Mouse (Mus musculus): ENCODE results near the gene Zfp512b.

Zfp512b gene

DNA sequence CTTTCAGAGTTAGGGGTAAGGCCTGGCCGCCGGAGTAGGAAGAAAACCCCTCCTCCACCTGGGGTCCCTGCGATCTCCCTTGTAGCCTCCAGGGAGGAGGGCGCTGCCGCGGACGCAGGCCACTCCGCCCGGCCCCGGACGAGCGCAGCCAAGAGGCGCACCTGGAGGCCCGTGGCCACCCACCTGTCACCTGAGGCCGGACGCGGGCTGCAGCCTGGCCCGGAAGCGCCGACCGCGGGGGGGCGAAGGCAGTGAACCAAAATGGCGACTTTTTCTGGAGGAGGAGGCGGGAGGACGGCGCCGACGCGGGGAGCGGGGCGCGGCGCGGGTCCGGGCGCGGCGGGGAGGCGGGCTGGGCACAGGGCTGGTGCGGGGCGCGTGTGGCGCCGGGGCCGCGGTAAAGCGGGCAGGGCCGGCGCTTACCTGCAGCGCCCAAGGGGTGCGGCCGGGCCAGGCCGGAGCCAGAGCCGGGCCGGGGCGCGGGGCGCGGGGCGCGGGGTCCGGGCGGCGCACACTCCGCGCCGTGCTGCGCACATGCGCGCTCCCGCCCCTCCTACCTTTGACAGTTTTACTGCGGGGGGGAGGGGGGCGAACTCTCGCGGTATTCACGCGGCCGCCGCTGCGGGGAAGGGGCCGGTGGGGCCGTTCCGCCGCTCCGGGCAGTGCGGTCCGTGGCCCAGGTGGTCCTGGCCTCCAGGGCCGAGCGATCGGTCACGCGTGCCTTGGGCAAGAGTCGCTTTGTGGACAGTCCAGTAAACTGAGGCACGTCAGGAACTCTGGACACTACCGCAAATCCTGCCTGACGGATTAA lies at the start of gene Zfp512b:
Zfp512b (minus strand) TSS at position 573 of the 811 bp plus-strand sequence.
- in situ Hi-C loops (cut with MboI; ENCODE audit: low pct_unique_long_range_greater_than_20kb in 1 of 2, low sequenced_read_pairs in 2 of 2, unreplicated experiment in 1 of 2), result no loop called here

DNA sequence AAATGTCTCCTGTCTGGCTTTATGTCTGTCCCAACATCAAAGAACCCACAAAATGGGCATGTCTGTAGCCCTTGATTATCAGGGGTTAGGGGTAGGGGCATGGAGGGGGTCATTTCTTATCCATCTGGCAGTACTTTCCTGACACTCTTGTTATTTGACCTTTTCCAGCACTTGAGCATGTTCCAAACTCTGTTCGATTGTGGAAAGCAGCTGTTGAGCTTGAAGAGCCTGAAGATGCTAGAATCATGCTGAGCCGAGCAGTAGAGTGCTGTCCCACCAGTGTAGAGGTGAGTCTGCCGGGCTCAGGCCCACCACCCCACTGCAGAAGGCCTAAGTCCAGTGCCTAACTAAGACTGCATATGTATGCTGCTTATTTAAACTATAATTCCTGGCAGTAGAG lies 43.3 kb upstream of the Zfp512b start:
- in situ Hi-C loops (cut with MboI; ENCODE audit: low pct_unique_long_range_greater_than_20kb in 1 of 2, low sequenced_read_pairs in 2 of 2, unreplicated experiment in 1 of 2), result no loop called here

DNA sequence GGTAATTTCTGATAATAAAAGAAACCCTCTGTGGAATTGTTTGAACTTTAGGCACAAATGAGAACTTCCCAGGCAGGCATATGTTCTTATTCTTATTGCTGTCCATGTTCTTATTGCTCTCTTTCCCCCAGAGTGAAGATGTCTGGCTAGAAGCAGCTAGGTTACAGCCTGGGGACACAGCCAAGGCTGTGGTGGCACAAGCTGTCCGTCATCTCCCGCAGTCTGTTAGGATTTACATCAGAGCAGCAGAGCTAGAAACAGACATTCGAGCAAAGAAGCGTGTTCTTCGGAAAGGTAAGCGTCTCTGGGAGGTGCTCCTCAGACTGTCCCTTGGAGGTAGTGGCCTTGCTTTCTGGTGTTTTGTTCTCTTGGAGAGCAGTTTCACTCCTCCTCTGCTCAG lies 40.0 kb upstream of the Zfp512b start:
- in situ Hi-C loops (cut with MboI; ENCODE audit: low pct_unique_long_range_greater_than_20kb in 1 of 2, low sequenced_read_pairs in 2 of 2, unreplicated experiment in 1 of 2), result no loop called here

DNA sequence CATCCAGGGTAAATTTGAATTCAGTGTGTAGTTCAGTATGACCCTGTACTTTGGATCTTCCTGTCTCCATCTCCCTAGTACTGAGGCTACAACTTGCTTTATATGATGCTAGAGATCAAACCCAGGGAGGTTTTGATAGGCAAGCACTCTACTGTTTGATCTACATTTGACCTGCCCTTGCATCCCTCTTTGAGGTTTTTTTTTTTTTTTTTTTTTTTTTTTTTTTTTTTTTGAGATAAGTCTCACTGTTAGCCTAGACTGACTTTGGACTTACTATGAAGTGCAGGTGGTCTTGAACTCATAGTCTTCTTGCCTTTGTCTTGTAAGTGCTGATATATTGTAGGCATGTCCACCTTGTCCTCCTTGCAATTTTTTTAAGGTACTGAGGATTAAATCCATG lies 35.9 kb upstream of the Zfp512b start:
- in situ Hi-C loops (cut with MboI; ENCODE audit: low pct_unique_long_range_greater_than_20kb in 1 of 2, low sequenced_read_pairs in 2 of 2, unreplicated experiment in 1 of 2), result no loop called here

DNA sequence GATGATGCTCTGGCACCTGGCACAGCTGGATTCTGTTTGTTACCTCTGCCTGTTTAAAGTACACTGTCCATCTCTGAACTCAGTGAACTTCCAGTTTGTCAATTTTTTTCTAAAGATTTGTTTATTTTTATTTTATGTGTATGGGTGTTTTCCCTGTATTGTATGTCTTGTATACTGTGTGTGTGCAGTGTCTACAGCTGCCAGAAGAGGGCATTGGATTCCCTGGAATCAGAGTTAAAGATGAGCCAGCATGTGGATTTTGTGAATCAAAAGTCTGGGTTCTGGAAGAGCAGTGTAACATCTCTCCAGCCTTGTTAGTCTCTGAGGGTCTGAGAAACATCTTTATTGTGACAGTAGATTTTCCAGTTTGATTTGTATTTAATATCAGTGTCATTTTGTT lies 30.8 kb upstream of the Zfp512b start:
- in situ Hi-C loops (cut with MboI; ENCODE audit: low pct_unique_long_range_greater_than_20kb in 1 of 2, low sequenced_read_pairs in 2 of 2, unreplicated experiment in 1 of 2), result no loop called here

DNA sequence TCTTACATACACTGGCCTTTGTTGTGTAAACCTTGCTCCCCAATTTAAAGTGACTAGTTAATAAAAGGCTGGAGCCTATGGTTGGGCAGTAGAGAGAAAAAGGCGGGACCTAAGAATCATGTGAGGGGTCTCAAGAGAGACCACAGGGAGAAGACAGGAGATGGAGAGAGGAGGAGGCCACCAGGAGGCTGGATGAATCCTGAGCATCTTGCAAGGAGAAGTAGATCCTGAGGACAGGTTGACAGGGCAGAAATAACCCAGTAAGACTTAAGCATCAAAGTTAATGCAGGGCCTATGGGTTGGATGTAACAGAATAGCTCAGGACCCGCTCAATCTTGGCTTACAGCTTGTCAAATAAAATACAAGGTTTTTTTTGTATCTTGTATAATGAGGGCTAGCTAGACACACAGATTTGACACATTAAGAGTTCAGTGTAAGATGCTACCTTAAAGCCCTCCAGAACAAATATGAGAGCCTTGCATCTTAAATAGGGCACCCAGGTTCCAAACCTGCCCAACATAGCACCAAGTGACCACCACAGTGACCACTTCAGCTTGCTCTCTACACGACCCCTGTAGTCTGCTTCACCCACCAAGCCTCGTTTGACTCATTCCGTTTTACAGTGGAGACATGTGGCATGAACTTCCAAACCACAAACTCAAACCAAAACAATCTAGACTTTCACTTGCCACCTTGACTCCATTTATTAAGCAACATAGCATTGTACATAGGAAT lies 26.3 kb upstream of the Zfp512b start:
- in situ Hi-C loops (cut with MboI; ENCODE audit: low pct_unique_long_range_greater_than_20kb in 1 of 2, low sequenced_read_pairs in 2 of 2, unreplicated experiment in 1 of 2), result no loop called here

DNA sequence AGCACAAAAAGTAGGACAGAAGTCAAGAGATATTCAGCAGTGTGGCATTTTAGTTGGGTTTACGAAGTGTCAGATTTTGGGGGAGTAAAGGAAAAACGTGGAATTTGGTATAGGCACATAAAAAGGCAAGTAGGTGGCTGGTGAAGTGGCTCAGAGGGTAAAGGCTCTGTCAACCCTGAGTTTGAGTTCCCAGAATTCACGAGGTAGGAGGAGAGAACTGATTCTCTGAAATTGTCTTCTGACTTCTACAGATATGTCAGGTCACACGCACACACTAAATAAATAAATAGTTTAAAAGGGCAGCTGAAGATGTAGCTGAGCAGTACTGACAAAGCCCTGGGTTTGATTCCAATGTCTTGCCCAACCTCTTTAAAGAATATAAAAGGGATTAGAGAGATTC lies 9.8 kb upstream of the Zfp512b start:
- in situ Hi-C loops (cut with MboI; ENCODE audit: low pct_unique_long_range_greater_than_20kb in 1 of 2, low sequenced_read_pairs in 2 of 2, unreplicated experiment in 1 of 2), result no loop called here

DNA sequence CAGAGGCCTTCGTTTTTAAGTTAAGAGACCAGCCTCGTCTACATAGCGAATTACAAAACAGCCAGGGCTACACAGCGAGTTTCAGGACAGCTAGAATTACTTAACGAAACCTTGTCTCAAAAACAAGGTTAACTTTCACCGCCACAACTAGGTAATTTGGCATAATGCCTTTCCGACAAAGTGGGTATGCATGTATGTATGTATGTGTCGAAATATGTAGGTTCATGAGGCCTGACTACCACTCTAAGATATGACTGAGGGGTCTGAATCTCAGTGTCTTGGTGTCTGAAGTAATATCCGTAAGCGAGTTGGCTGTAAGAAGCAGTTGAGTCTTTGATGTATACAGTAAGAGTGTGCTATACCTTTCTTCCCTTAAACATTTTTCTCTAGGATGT lies 9.1 kb upstream of the Zfp512b start:
- in situ Hi-C loops (cut with MboI; ENCODE audit: low pct_unique_long_range_greater_than_20kb in 1 of 2, low sequenced_read_pairs in 2 of 2, unreplicated experiment in 1 of 2), result no loop called here

DNA sequence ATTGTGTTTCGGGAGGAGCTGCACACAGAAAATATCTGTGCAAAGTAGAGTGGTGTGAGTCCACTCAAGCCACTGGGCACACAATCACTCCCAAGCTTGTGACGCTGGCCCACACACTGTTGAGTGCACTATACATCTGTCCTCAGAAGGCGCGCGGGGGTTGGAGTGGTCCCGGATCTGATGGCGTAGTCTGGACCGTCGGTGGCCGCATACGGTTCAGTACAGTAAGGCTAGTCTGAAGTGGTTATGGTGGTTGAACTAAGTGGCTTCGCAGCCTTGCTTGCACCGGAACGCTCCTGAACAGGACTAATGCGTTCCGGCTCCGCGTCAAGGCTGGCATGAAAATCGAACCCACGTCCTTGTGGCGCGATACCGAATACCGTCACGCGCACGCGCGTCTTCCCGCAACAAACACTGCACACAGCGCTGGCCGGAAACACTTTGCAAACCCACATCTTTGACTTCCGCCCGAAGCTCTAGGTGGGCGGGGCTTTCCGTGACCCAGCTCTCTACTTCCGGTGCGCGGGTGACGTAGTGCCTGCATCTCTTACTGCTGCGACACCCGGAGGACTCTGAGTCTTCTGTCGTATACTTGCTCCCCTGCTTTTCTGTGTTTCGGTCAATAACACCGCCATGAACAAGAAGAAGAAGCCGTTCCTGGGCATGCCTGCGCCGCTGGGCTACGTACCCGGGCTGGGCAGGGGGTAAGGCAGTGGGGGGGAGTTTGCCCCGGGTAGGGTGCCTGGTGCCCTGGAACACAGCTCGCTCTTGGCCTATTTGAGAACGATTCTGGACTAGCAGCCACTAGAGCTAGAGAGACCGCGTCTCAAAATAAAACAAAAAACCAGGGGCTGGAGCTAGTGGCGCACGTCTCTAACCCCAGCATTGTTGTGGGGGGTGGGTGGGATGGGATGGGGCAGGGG lies 8.5 kb upstream of the Zfp512b start:
- in situ Hi-C loops (cut with MboI; ENCODE audit: low pct_unique_long_range_greater_than_20kb in 1 of 2, low sequenced_read_pairs in 2 of 2, unreplicated experiment in 1 of 2), result no loop called here

DNA sequence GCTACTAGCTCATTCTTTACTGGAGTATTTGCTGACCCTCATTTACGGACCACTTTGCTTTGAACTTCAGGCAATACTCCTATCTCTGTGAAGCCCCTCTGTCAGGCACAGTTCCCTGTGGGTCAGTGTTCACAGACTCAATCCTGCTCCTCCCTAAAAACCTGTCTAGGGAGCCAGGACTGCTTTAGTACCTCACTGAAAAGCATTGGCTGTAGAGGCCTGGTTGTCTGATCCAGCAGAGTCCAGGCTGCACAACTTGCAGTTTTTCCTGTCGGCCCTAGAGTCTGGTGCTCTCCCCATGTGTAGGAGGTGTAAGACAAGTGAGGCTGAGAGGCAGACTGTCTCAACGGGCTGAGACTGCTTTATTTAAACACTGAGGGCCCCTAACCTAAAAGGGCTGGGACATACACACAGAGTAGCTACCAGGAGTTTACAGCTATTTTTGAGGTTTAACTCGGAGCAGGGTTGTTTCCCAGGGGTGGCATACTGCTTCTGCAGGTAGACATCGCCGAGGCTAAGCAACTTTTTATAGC lies 7.7 kb upstream of the Zfp512b start:
- in situ Hi-C loops (cut with MboI; ENCODE audit: low pct_unique_long_range_greater_than_20kb in 1 of 2, low sequenced_read_pairs in 2 of 2, unreplicated experiment in 1 of 2), result no loop called here

DNA sequence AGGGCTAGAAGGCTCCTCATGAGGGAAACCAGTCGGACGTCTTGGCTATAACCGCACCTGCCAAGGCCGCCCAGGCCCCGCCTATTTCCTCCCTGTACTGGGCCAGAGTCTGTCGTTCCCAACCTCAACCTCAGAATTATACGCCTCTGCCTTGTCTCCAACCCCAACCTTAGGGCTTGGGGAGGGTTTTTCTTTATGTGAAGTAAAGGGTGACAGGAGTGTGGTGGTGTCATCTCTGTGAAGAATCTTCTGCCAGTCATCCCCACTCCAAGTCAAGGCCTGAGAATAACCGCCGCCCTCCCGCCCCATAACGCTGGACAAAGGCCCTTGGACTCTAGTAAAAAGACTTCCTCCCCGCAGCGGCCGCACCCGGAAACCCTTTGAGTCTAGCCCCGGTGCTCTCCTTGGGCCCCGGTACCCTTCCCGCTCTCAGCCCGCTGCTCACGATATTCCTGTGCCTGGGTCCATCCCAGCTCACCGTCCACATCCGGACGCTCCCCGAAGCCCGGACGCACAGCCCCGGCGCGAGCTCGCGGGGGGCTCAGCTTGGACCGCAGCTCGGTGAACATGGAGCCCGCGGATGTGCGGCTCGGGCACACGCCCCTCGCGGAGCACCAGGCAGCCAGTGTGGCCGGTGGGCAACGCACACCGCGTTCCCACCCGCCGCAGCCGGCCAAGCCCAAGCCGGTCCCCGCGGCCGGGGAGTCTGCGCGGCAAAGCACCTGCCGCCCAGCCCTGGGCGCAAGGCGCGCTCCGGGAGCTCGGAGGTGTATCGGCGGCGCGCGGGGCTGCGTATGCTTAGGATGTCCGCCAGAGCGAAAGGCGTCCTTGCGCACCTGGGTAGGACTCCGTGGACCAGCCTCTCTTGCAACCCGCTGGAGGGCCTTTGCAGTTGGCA lies 6.1 kb upstream of the Zfp512b start, which contains the start of gene Samd10:
Samd10 (minus strand) TSS at position 759 of the 898 bp plus-strand sequence.
- in situ Hi-C loops (cut with MboI; ENCODE audit: low pct_unique_long_range_greater_than_20kb in 1 of 2, low sequenced_read_pairs in 2 of 2, unreplicated experiment in 1 of 2), result no loop called here

DNA sequence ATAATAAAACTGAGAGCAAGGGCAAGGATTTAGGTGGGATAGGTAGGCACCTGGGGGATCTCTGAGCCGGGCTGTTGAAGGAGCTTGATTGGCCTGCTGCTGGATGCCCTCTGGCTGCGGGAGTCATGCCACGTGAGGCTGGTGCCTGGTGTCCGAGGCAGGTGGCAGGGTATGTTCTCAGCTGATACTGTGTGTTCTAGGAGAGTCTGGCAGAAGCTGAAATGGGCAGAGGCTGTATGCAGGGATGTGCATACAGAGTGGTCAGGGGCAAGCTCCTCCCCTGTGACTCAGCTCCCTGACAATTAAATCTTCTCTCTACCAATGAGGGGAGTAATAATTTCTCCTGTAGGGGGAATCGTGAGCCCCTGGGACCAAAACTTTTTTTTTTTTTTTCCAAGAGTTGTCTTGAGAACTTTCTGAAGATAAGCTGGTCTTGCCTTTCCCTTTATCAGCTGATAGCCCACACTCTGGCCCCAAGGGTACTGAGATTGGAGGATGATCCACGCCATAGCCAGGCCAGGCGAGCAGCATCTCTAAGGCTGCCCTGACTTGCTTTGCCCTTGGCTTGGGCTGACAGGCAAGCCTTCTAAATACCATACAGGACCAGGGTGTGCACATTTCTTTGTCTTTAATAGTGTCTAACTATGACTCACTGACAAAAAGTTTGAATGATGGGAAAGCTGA lies 4.9 kb upstream of the Zfp512b start:
- in situ Hi-C loops (cut with MboI; ENCODE audit: low pct_unique_long_range_greater_than_20kb in 1 of 2, low sequenced_read_pairs in 2 of 2, unreplicated experiment in 1 of 2), result no loop called here

DNA sequence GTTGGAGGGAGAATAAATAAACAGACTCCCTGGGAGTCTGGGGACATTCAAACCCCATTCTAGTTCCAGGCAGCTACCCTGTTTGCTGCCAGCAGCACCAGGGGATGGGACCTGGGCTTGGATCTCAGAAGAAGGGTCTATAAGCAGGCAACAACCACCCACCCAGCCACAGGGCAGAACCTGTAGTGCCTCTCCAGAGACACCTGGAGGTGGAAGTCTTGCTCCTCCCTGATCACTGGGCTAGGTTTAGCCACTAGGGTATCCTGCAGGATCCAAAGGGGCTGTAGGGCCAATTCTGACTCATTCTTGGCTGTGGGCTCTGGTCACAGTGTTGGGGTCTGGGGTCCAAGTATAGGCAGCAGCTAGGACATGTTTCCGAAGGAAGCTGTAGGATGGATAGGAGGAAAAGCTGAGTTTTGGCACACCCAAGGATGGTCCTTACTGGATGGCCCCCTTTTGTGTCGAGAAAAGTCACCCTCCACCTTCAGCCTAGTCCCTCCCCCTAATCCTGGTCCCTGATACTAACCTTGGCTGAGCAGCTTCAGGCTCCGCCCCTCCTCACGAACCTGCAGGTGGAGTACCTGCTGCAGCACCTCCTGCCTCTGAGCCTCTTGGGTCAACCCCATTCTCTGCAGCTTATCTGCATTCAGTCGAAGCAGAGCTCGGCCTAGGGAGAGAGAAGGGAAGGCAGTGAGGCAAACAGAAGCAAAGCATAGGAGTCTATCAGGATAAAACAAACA lies 3.8 kb upstream of the Zfp512b start:
- in situ Hi-C loops (cut with MboI; ENCODE audit: low pct_unique_long_range_greater_than_20kb in 1 of 2, low sequenced_read_pairs in 2 of 2, unreplicated experiment in 1 of 2), result no loop called here

DNA sequence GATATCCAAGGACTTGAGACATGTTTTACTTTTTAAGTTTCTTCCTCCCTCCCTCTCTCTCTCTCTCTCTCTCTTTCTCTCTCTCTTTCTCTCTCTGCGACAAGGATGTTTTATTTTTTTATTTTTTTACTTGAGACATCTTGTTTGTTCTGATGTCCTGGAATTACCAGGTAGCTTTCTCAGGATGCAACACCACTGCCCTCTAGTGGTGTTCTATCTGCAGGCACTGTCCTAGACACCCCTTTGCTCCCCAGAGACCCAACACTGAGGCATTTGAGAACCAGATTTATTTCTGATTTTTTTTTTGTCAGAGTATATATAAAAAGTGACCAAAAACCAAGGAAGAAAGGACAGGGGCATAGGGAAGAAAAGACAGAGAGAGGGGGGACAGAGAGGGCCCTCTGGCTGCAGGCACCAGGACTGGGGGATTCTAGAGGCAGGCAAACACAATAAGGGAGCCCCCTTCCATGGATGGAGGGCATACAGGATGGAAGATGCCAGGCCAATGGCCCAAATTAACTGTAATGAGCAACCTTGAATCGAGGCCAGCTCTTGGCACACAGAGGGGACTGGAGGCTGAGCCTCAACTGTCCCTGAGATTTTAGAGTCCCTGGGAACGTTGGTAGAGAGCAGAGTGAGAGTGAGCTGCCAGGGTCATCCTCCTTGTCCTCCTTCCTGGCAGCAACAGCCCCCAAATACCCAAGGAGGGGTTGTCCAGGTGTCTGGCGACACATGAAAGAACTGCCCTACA lies 2.5 kb upstream of the Zfp512b start:
- in situ Hi-C loops (cut with MboI; ENCODE audit: low pct_unique_long_range_greater_than_20kb in 1 of 2, low sequenced_read_pairs in 2 of 2, unreplicated experiment in 1 of 2), result no loop called here

DNA sequence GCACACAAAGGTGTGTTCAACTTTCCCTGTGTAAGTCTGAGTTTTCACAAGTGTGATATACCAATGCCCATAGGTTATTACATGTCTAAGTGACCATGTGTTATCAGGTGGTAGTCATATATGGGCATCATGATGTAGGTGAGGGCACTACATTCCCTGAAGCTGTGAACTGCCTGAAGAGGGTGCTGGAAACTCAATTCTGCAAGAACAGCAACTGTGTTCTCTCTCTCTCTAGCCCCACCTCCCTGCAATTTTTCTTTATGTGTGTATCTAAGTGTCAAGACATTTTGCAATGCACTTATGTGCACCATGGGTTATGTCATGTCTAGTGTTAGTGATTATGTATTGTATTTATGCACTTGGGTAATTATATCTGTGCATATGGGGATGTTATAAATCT lies 1.3 kb upstream of the Zfp512b start:
- in situ Hi-C loops (cut with MboI; ENCODE audit: low pct_unique_long_range_greater_than_20kb in 1 of 2, low sequenced_read_pairs in 2 of 2, unreplicated experiment in 1 of 2), result no loop called here

DNA sequence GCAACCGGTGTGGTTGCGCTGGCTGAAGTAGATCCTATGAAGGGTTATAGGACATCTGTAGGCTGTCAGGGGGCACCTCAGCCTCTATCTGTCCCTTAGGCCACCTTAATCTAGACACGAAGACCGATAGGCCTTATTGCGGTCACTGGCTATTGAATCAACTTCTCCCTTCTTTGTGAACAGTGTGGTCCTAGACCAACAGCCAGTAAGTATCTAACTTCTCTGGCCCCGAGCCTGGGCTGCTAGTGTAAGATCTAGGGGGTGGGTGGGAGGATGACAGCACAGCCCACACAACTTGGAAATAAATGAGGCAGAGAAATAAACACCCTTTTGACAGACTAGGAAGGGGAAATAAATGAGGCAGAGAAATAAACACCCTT lies 429 bp upstream of the Zfp512b start:
- in situ Hi-C loops (cut with MboI; ENCODE audit: low pct_unique_long_range_greater_than_20kb in 1 of 2, low sequenced_read_pairs in 2 of 2, unreplicated experiment in 1 of 2), result no loop called here

Data from mouse embryonic stem cell (cell line).